22 mouse cellular contexts compared by ENCODE assay signal in the genomic region with DNA sequence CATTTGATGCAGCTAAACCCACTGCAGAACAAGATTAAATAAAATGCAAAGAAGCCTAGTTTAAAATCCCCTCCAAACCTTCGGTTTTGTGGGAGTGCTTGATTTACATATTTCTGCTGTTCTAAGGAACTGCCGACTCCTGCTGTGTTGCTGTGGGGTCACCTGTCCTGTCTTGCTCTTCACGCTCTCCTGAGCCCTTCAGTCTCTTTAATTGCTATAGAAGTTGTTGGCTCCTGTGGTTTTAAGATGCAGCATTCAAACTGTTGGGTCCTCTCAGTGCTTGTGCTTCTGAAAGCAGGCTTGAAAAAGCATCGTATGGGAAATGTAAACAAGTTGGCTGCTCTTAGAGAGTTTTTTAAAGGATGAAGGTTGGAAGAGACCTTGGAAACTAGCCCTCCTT. TPM values are rescaled to one million over a fixed set of nuclear protein-coding genes. Genes with fewer than 3 reads are reported as not detected.
DNase-seq lines count a peak whose midpoint lies in the region; ATAC-seq lines count a peak whose summit lies in the region.
"Had no signal": no experiment of that assay in that cellular context is flagged by ENCODE, and none has a peak within 500 bp of the region (broad histone marks: within the 10 kb centered on the region; RNA-seq: fewer than 3 reads in every experiment).

No protein-coding gene starts in this region.

- H3K27ac ChIP-seq in limb, embryonic 15.5 days: 0 out of 2 replicates have a peak overlapping the region, but pooled peaks have one; percentile 27
- H3K27ac ChIP-seq in limb, embryonic 10.5 days: no peak overlapping the region
- H3K27ac ChIP-seq in liver, embryonic 13.5 days: peak overlapping the region; percentile 98
- H3K27ac ChIP-seq: hindbrain, postnatal 0 days; kidney, postnatal 0 days; midbrain, embryonic 13.5 days had no signal

- no peaks in the 10 kb centered on the region for H3K27me3 ChIP-seq in limb, embryonic 15.5 days
- H3K27me3 ChIP-seq in limb, embryonic 10.5 days (ENCODE audit: low read depth, poor library complexity, severe bottlenecking): no peaks in the 10 kb centered on the region
- H3K27me3 ChIP-seq in liver, embryonic 13.5 days: no peaks in the 10 kb centered on the region
- H3K27me3 ChIP-seq: limb, embryonic 12.5 days; lung, embryonic 15.5 days; midbrain, embryonic 13.5 days; Patski had no signal

- 44% methylated on average over 4 of the region's 4 CpGs for WGBS in limb, embryonic 15.5 days
- WGBS in limb, embryonic 10.5 days: 53% methylated on average over 4 of the region's 4 CpGs
- WGBS in liver, embryonic 13.5 days (ENCODE audit: insufficient replicate concordance): 61% methylated on average over 4 of the region's 4 CpGs

- H3K4me2 ChIP-seq in limb, embryonic 15.5 days: no peak overlapping the region
- H3K4me2 ChIP-seq in liver, embryonic 13.5 days: peak overlapping the region; percentile 67
- H3K4me2 ChIP-seq: limb, embryonic 12.5 days; lung, embryonic 15.5 days; midbrain, embryonic 13.5 days had no signal

- no peak overlapping the region for H3K9ac ChIP-seq in limb, embryonic 15.5 days
- H3K9ac ChIP-seq in liver, embryonic 13.5 days: peak overlapping the region; percentile 69
- H3K9ac ChIP-seq: limb, embryonic 12.5 days; lung, embryonic 15.5 days; midbrain, embryonic 13.5 days had no signal

- H3K9me3 ChIP-seq in limb, embryonic 15.5 days: no peaks in the 10 kb centered on the region
- H3K9me3 ChIP-seq in limb, embryonic 10.5 days (replicated peaks): no peaks in the 10 kb centered on the region
- H3K9me3 ChIP-seq in liver, embryonic 13.5 days (replicated peaks): no peaks in the 10 kb centered on the region
- H3K9me3 ChIP-seq: limb, embryonic 12.5 days; lung, embryonic 15.5 days; midbrain, embryonic 13.5 days had no signal

- H3K36me3 ChIP-seq in limb, embryonic 15.5 days: peaks cover 8% of the 10 kb centered on the region; the same call in 1 of the 2 replicates
- H3K36me3 ChIP-seq in limb, embryonic 10.5 days: no peaks in the 10 kb centered on the region
- H3K36me3 ChIP-seq in liver, embryonic 13.5 days: peaks cover 25% of the 10 kb centered on the region
- H3K36me3 ChIP-seq: limb, embryonic 12.5 days; midbrain, embryonic 13.5 days had no signal

- H3K4me1 ChIP-seq in limb, embryonic 15.5 days: peaks cover 18% of the 10 kb centered on the region
- H3K4me1 ChIP-seq in limb, embryonic 10.5 days: peaks cover 11% of the 10 kb centered on the region
- H3K4me1 ChIP-seq in liver, embryonic 13.5 days (replicated peaks): peaks cover 83% of the 10 kb centered on the region

- ATAC-seq in limb, embryonic 15.5 days (ENCODE audit: insufficient number of reproducible peaks, low FRiP score, low TSS enrichment, low read depth): no peak
- ATAC-seq in liver, embryonic 13.5 days (ENCODE audit: low read depth): no peak
- ATAC-seq: activated CD4-positive, CD25-positive, alpha-beta regulatory T cell, adult 4 months; hindbrain, postnatal 0 days; intestine, postnatal 0 days; midbrain, embryonic 13.5 days; Patski had no signal

- no peak overlapping the region for H3K4me3 ChIP-seq in limb, embryonic 15.5 days
- no peak overlapping the region for H3K4me3 ChIP-seq in limb, embryonic 10.5 days
- no peak overlapping the region for H3K4me3 ChIP-seq in liver, embryonic 13.5 days (replicated peaks)
- H3K4me3 ChIP-seq: heart, adult 2 months; limb, embryonic 12.5 days; lung, embryonic 15.5 days; midbrain, embryonic 13.5 days had no signal

- peak; percentile 63 for DNase-seq in heart, adult 11 months
- no peak for DNase-seq in heart, adult 9 months (ENCODE audit: low spot score in 2 of 2)
- no peak for DNase-seq in limb, embryonic 10.5 days (ENCODE audit: low spot score)
- DNase-seq in liver, embryonic 13.5 days: no peak
- DNase-seq in ovary, postnatal 10 days (ENCODE audit: low spot score): no peak
- DNase-seq in thymus, postnatal 25 days: no peak
- DNase-seq: adrenal gland, postnatal 10 days; B cell, adult 2 months; cerebellum, postnatal 10 days; heart, adult 2 months; right cerebral cortex, postnatal 14 days; spleen, adult 18-20 months; thymus, adult 2 months had no signal

RNA-seq across cellular contexts. Expression of gene Dennd2c, which starts 25.8 kb away (rescaled TPM):
- polyA plus RNA-seq in limb, embryonic 15.5 days (2015; fragmentation: Nextera tagmentation; extraction: Ambion mirVana): 16.3 and 16.7 TPM in 2 replicates
- polyA plus RNA-seq in limb, embryonic 10.5 days (2016; fragmentation: Nextera tagmentation; extraction: Ambion mirVana): 1.7 and 3.1 TPM in 2 replicates
- polyA plus RNA-seq in liver, embryonic 13.5 days (2015; fragmentation: Nextera tagmentation; extraction: Ambion mirVana): 8.6 and 9.7 TPM in 2 replicates

RNA-seq across cellular contexts. Expression of gene Bcas2, which starts 43.2 kb away (rescaled TPM):
- polyA plus RNA-seq in limb, embryonic 15.5 days (2015; fragmentation: Nextera tagmentation; extraction: Ambion mirVana): 180 and 186 TPM in 2 replicates
- polyA plus RNA-seq in limb, embryonic 10.5 days (2016; fragmentation: Nextera tagmentation; extraction: Ambion mirVana): 234 and 238 TPM in 2 replicates
- polyA plus RNA-seq in liver, embryonic 13.5 days (2015; fragmentation: Nextera tagmentation; extraction: Ambion mirVana): 211 and 253 TPM in 2 replicates

RNA-seq across cellular contexts. Expression of gene Ampd1, which starts 54.4 kb away (rescaled TPM):
- 6.2 and 20.5 TPM in 2 replicates for polyA plus RNA-seq in limb, embryonic 15.5 days (2015; fragmentation: Nextera tagmentation; extraction: Ambion mirVana)
- polyA plus RNA-seq in limb, embryonic 10.5 days (2016; fragmentation: Nextera tagmentation; extraction: Ambion mirVana): 0.10 TPM in 1 of 2 replicates, not detected in the other
- 0.17 and 0.38 TPM in 2 replicates for polyA plus RNA-seq in liver, embryonic 13.5 days (2015; fragmentation: Nextera tagmentation; extraction: Ambion mirVana)
- polyA plus RNA-seq: hindbrain, postnatal 0 days; intestine, postnatal 0 days; kidney, postnatal 0 days; midbrain, embryonic 13.5 days had no signal
